Mouse (Mus musculus): Measurements from ENCODE around the gene Mthfd1. TPM values are rescaled to one million over a fixed set of nuclear protein-coding genes. Genes with fewer than 3 reads are reported as not detected.
A peak's percentile ranks its signal among the peaks of the same experiment; 100 is the strongest.

Gene Mthfd1
- total RNA-seq, 2 experiments from 2014 or later, result 30.1 to 37.8 TPM

- no peak overlapping the region for H3K4me3 ChIP-seq
- DNase-seq, result no peak
- intact Hi-C loops (cut with DNase I), result no loop called here
- H3K27ac ChIP-seq, result no peak overlapping the region
- TF ChIP-seq CTCF (IDR thresholded peaks at IDR 0.05), result no peak
These were observed 56.1 kb downstream of the Mthfd1 start for GRCm38 (mm10) chr12:76311227-76311626.

- H3K4me3 ChIP-seq, result no peak overlapping the region
- no peak for DNase-seq
- TF ChIP-seq CTCF (IDR thresholded peaks at IDR 0.05), result no peak
- H3K27ac ChIP-seq, result no peak overlapping the region
- intact Hi-C loops (cut with DNase I), result no loop called here
These were observed 56.9 kb downstream of the Mthfd1 start for GRCm38 (mm10) chr12:76311951-76312350.

- Histone ChIP-seq H3K27ac (no peak overlapping the region; the same call in 1 of the 2 replicates), H3K4me3 (no peak overlapping the region)
- DNase-seq, result no peak
- intact Hi-C loops (cut with DNase I), result no loop called here
- no peak for TF ChIP-seq CTCF (IDR thresholded peaks at IDR 0.05)
These were observed 63.4 kb downstream of the Mthfd1 start for GRCm38 (mm10) chr12:76318282-76319212.

- intact Hi-C loops (cut with DNase I), result no loop called here
- no peak for TF ChIP-seq CTCF (IDR thresholded peaks at IDR 0.05)
- Histone ChIP-seq H3K27ac (0 out of 2 replicates have a peak within 1 kb of the TSS, but pooled peaks have one; percentile 24), H3K4me3 (peak within 1 kb of the TSS; percentile 83)
- peak; percentile 70 for DNase-seq
These were observed 69.8 kb downstream of the Mthfd1 start, which contains the start of gene Akap5 for GRCm38 (mm10) chr12:76324679-76325431. Gene Akap5 (plus strand): TSS chr12:76324891.

- no peak overlapping the region for H3K27ac ChIP-seq
- no peak overlapping the region for H3K4me3 ChIP-seq
- TF ChIP-seq CTCF (IDR thresholded peaks at IDR 0.05), result no peak
- intact Hi-C loops (cut with DNase I), result no loop called here
- DNase-seq, result no peak
These were observed 71.5 kb downstream of the Mthfd1 start for GRCm38 (mm10) chr12:76326437-76327220.

- no peak for TF ChIP-seq CTCF (IDR thresholded peaks at IDR 0.05)
- Histone ChIP-seq H3K4me3 (no peak overlapping the region), H3K27ac (no peak overlapping the region)
- intact Hi-C loops (cut with DNase I), result no loop called here
- DNase-seq, result no peak
These were observed 73.7 kb downstream of the Mthfd1 start for GRCm38 (mm10) chr12:76328567-76329354.

- TF ChIP-seq CTCF (IDR thresholded peaks at IDR 0.05), result no peak
- H3K4me3 ChIP-seq, result no peak overlapping the region
- H3K27ac ChIP-seq, result no peak overlapping the region
- no peak for DNase-seq
- intact Hi-C loops (cut with DNase I), result no loop called here
These were observed 78.6 kb downstream of the Mthfd1 start for GRCm38 (mm10) chr12:76333688-76334087.

GRCm38 (mm10) chr12:76335641-76336040, 80.5 kb downstream of the Mthfd1 start:
- no peak for DNase-seq
- Histone ChIP-seq H3K4me3 (no peak overlapping the region), H3K27ac (no peak overlapping the region)
- intact Hi-C loops (cut with DNase I), result no loop called here
- TF ChIP-seq CTCF (IDR thresholded peaks at IDR 0.05), result no peak

GRCm38 (mm10) chr12:76336111-76336965, 81.2 kb downstream of the Mthfd1 start:
- intact Hi-C loops (cut with DNase I), result no loop called here
- no peak for DNase-seq
- Histone ChIP-seq H3K27ac (no peak overlapping the region), H3K4me3 (no peak overlapping the region)
- no peak for TF ChIP-seq CTCF (IDR thresholded peaks at IDR 0.05)

GRCm38 (mm10) chr12:76341080-76341479, 86.0 kb downstream of the Mthfd1 start:
- intact Hi-C loops (cut with DNase I), result loop anchor here (2.0 kb wide), 1 partner anchor 144 kb away; no protein-coding TSS in a partner anchor
- H3K27ac ChIP-seq, result no peak overlapping the region
- no peak overlapping the region for H3K4me3 ChIP-seq
- DNase-seq, result peak; percentile 42
- peak; percentile 81 for TF ChIP-seq CTCF (IDR thresholded peaks at IDR 0.05)
